Mouse (Mus musculus): ENCODE measurements around the gene Gabpb2.

DNA sequence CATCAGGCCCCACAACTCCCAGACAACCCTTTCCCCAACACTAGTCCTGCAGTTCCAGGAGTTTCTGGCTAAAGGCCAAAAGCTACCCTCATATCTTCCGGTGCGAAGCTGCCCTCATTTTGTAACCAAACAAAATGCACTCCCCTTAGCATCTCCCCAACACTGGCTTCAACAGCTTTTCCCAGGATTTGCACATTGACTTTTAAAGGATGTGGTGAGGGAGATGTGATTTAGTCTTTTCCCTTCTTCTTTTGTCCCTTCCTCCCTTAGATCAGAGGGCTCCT, 55.4 kb downstream of the Gabpb2 start:
- TF ChIP-seq CTCF (IDR thresholded peaks at IDR 0.05; ENCODE audit: borderline replicate concordance, insufficient read depth, low read depth, low read length) (no peak), POLR2A (IDR thresholded peaks at IDR 0.05; ENCODE audit: borderline replicate concordance, insufficient read depth, low read length) (no peak)

Data from cerebellum, adult 2 months (tissue).